Mouse (Mus musculus): Measurements from ENCODE around the gene Gtpbp3.

The Gtpbp3 gene

DNA sequence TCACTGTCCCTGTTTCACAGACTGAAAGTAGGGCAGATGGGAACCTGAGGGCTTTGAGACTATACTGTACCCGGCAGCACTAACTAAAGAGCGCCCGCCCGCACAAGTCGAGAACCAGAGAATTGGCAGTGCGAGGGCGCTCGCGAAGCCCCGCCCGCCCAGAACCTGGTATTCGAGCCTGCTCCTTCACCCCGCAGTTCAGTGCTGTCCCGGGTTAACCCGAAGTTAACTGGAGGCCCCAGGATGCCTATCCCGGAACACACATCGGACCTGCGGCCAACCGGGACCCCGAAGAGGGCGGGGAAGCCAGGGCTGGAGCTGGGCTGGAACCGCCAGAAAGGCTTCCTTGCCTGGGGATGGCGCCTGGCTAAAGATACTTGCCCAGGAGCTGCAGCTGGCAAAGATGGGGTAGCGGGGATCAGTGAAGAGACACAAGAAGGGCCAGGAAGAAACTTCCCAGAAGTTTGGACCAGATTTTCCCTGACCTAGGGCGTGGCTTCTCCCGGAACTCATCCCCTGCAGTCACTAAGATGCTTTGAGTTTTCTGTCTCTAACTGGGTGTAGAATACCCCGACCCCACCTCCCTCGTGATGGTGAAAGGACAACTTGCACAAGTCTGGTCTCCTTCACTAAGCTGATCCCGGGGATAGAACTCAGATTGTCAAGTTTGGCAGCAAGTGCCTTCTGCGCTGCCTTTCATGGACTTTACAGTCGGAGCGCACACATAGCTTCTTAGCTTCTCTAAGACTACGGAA, at the start of gene Gtpbp3:
Gene Gtpbp3, plus strand, starts transcription at position 413 of the 755 bp plus-strand sequence.
- DNase-seq (ENCODE audit: low spot score in 2 of 2): peak; percentile 80 to 86

GRCm38 (mm10) chr8:71441404-71441803, 46.5 kb upstream of the Gtpbp3 start:
- DNase-seq (ENCODE audit: low spot score in 2 of 2): peak in 1 of 2 experiments; percentile 17

- DNase-seq (ENCODE audit: low spot score in 2 of 2): no peak
These were observed 42.8 kb upstream of the Gtpbp3 start for GRCm38 (mm10) chr8:71445096-71445495.

- no peak for DNase-seq (ENCODE audit: low spot score in 2 of 2)
These were observed 36.6 kb upstream of the Gtpbp3 start for GRCm38 (mm10) chr8:71451337-71451736.

DNA sequence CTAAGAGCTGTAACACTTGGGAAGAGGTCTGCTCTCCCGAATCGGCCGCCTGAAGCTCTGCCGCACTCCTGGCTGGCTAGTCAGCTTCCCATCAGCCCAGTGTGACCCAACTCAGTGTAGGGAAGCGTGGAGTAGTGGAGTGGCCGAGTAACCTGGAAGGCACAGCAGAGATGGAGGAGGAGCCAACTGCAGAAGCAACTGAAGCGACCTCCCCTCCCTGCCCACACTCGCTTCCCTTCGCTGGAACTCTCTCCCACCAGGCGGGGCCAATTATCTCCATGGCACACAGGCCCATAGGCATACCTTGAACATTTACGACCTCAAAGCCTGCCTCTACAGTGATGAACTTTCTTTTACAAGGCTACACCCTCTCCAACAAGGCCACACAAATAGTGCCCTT, 36.1 kb upstream of the Gtpbp3 start:
- no peak for DNase-seq (ENCODE audit: low spot score in 2 of 2)

GRCm38 (mm10) chr8:71452669-71453068, 35.2 kb upstream of the Gtpbp3 start:
- DNase-seq (ENCODE audit: low spot score in 2 of 2): no peak

DNA sequence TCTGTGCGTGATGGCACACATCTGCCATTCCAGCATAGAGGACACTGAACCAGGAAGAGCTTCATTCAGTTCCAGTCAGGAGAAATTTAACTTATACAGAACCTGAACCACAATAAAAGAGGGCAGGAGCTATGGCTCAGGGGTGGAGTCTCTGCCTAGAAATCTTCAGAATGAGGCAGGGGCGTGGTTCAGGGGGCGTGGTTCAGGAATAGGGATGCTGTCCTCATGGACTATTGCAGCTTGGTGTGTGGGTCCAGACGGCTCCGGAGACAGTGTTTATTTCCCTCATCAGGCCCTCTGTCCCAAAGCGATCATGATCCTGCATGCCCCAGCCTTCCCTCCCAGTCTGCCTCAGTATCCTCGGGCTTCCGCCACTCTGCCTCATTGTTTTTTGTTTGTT, 33.2 kb upstream of the Gtpbp3 start:
- no peak for DNase-seq (ENCODE audit: low spot score in 2 of 2)

GRCm38 (mm10) chr8:71456906-71457305, 31.0 kb upstream of the Gtpbp3 start:
- no peak for DNase-seq (ENCODE audit: low spot score in 2 of 2)

- no peak for DNase-seq (ENCODE audit: low spot score in 2 of 2)
These were observed 30.1 kb upstream of the Gtpbp3 start for GRCm38 (mm10) chr8:71457659-71458270.

DNA sequence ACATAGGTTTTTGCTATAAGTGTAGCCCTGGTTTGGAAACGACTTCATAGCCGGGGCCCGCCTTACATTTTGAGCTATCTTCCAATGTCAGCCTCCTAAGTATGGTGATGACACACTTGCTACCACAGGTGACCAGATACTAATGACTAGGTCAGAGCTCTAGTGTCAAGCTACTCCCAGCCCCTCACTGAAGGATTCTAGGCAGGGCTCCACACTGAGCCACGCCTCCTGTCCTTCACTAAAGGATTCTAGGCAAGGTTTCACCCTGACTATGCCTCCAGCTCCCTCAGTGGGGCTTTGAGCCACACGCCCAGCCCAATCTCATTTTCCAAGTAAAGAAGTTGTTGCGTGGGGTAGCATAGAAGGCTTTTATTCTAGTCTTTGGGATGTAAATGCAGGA, 27.2 kb upstream of the Gtpbp3 start:
- no peak for DNase-seq (ENCODE audit: low spot score in 2 of 2)

GRCm38 (mm10) chr8:71461152-71461840, 26.6 kb upstream of the Gtpbp3 start:
- DNase-seq (ENCODE audit: low spot score in 2 of 2): no peak

GRCm38 (mm10) chr8:71462191-71462590, 25.7 kb upstream of the Gtpbp3 start:
- DNase-seq (ENCODE audit: low spot score in 2 of 2): no peak

- peak; percentile 60 to 61 for DNase-seq (ENCODE audit: low spot score in 2 of 2)
These were observed 25.1 kb upstream of the Gtpbp3 start for GRCm38 (mm10) chr8:71462786-71463185.

- DNase-seq (ENCODE audit: low spot score in 2 of 2): peak; percentile 97 to 98
These were observed 24.5 kb upstream of the Gtpbp3 start, which contains the start of gene Abhd8 for GRCm38 (mm10) chr8:71463188-71464033. Abhd8 (minus strand) TSS chr8:71463655.

GRCm38 (mm10) chr8:71464513-71465500, 23.1 kb upstream of the Gtpbp3 start, which contains the start of gene Mrpl34:
Mrpl34 (plus strand) TSS chr8:71464959.
- peak; percentile 99 to 100 for DNase-seq (ENCODE audit: low spot score in 2 of 2)

DNA sequence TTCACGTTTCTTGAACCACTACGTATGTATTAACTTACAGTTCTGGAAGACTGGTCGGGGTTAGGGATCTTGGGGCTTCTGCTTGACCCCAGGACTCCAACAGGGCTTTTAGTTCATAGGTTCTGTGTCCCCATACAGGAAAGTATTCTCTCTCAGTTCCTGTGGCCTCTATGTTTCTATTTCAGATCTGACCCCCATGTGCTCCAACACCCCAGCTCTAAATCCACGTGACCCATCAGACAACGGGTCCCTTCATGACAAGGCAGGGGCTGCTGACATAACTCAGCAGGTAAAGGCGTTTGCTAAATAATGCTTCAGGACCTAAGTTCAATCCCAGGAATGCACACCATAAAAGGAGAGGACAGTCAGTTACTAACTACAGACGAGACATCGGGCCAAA, 22.2 kb upstream of the Gtpbp3 start:
- no peak for DNase-seq (ENCODE audit: low spot score in 2 of 2)

DNA sequence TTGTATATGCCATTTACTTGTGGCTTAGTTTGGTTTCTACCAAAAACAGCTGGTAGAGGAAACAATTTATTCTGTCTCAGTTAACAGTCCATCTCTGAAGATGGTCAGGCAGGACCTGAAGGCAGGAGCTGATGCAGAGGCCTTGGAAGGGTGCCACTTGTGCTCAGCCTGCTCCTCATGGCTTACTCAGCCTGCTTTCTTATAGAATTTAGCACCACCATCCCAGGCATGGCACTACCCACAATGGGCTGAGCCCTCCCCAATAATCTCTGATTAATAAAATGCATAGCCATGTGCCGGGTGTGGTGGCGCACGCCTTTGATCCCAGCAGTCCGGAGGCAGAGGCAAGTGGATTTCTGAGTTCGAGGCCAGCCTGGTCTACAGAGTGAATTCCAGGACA, 21.7 kb upstream of the Gtpbp3 start:
- DNase-seq (ENCODE audit: low spot score in 2 of 2): no peak

DNA sequence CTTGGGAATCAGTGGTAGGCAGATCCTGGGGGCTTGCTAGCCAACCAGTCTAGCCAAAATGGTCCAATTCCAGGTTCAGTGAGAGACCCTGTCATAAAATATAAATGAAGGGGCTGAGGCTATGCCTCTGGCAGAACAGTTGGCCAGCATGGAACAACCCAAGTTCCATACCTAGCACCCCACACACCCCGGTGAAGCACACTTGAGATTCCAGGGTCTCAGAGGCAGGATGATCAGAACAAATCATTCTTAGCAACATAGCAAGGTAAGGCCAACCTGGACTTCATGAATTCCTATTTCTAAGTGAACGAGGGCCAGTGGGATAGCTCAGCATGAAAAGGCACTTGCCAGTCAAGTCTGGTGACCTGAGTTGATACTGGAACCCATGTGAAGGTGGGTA, 20.7 kb upstream of the Gtpbp3 start:
- no peak for DNase-seq (ENCODE audit: low spot score in 2 of 2)

DNA sequence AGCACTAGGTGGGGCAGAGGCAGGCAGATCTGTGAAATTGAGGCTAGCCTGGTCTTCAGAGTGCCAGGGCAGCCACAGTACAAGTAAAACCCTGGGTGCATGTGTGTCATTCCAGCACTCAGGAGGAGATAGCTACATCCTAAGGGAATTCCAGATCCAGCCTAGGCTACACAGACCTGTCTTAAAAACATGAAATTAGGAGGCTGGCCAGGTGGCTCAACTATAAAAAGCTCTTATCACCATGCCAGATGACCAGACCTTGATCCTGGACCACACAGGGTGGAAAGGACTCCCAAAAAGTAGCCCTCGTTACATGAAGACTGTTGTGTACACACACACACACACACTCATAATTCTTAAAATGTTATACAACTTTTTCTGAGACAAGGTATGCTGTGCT, 19.9 kb upstream of the Gtpbp3 start:
- no peak for DNase-seq (ENCODE audit: low spot score in 2 of 2)

- DNase-seq (ENCODE audit: low spot score in 2 of 2): peak; percentile 98 to 99
These were observed 19.0 kb upstream of the Gtpbp3 start, which contains the start of gene Dda1 for GRCm38 (mm10) chr8:71468916-71469315. Dda1 (plus strand) TSS chr8:71469199.

All from heart, adult 9 months (tissue).